Mouse (Mus musculus) right cerebral cortex, postnatal 36 days (tissue): Measurements from ENCODE around the gene Chrna10.

Experiments
- DNase-seq, 2 experiments: peaks; one replicate each; pipeline ENCODE4 v3.0.0; 2022; ENCODE audit warnings: low spot score in 2 of 2, mixed read lengths in 1 of 2

The Chrna10 gene

DNA sequence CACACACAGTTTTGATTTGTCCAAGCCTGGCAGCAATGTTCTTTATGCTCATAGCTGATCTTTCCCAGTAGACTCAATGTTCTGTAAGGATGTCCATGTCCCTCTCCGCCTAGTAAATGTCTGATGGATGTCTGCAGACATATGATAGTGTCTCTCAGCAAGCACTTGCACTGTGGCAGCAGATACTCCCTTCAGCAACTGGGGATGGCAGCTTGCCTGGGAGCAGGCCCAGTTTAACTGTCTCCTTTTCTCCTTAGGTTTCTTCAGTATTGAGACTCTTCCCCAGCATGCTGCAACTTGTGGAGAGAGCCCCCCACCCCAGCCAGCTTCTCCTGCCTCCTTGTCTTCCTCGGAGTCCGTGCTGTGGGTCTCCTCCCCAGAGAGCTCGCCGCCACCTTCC is 34.8 kb downstream of the Chrna10 start:
- DNase-seq, result no peak

DNA sequence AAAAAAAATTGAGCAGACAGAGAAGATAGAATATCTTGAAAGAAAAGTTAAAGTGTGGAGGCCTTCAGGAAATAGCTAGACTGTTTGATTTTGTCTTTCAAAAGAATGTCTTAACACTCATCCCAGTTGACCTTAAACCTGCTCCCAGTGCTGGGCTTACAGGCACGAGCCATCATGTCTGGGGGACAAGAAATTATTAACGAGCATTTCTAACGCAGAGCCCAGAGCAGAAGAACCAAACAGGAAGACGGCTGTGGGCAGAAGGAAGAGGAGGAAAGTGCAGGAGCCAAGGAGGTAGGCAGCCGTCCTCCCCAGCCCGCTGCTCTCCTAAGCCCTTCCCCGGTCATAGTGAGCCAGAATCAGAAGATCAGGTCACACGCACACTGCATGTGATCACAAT is 36.3 kb downstream of the Chrna10 start:
- no peak for DNase-seq

DNA sequence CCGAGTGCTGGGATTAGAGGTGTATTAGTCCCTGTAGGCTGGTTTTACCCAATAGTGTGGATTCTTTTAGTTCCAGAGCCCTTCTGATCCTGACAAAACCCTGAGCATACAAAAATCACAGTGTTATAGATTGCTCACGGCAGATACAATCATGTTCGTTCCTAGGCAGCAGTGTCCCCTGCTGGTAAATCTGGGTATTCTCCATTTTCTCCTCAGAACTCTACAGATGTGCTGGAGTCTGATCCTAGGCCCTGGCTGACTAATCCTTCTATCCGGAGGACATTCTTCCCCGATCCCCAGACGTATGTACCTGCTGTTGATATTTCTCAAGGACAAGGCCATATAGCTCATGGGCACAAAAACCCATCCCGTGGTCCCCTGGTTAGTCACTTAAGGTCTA is 38.1 kb downstream of the Chrna10 start:
- no peak for DNase-seq

DNA sequence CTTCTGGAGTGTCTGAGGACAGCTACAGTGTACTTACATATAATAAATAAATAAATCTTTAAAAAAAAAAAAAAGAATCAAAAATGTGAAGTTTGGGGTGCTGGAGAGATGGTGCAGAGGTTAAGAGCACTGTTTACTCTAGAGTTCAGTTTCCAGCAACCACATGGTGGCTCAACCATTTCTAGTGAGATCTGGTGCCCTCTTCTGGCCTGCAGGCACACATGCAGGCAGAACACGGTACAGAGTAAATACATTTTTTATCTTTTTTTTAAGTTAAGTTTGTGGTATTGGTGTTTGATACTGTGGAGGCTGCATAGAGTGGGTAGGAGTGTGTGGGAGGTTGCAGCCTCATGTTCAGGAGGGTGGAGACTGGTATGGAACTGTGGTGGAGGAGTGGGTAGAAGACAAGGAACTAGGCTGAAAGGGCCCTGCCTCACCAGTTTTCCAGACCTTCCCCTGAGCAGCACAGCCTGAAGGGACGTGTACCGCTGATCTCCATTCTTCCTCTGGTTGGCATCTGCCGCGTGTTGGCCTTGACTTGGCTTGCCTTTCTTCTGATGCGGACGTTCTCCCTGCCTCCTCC is 39.8 kb downstream of the Chrna10 start:
- DNase-seq, result no peak

DNA sequence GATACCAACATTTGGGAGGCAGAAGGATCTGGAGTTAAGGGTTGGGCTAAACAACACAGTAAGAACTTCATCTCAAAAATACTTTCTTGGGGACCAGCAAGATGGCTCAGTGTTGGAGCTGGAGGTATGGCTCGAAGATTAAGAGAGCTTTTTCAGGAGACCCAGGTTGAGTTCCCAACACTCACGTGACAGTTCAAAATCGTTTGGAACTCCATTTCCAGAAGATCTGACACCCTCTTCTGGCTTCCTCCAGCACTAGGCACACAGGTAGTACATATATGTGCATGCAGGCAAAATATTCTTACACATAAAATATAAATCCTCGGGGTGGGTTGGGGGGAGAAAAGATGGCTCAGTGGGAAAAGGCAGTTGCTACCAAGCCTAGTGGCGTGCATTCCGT is 50.3 kb downstream of the Chrna10 start:
- DNase-seq, result no peak

DNA sequence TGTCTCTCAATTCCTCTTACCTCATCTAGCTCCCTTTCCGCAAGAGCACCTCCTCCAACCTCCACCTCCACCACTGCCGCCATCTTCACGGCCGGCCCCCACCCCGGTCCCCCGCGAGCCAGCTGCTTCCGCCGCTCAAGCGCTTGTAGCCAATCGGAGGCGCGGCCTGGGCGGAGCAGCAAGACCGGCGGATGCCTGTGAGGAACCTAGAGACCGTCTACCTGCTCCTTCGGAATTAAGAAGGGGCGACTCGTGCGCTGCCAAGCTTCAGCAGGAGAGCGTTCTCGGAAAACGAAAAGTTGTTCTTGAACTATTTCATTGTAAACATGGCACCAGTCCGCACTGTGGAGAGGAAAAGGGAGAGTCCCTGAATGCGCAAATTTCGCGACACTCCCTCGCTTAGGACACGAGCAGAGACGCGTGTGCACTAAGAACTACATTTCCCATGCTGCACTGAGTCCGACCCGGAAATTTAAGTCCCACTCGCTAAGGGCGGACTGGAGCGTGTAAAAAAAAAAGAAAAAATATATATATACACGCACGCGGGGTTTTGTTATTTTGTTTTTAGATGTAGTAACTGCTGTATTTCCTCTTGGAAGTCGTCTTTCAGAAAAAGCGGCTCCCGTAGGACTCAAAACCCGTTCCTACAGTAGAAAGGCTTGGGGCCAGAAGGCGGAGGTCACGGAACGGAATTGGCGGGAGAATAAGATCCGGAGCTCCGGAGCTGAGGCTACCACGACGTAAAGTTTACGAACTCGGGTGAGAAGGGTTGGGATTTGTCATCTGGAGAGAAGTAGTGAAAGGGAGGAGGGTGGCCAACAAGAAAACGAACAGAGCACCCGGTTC is 51.4 kb downstream of the Chrna10 start, which contains the start of the genes Rnf121, Xndc1 and Xntrpc:
Gene Rnf121 (minus strand): TSS at position 424 of the 846 bp plus-strand sequence.
Gene Xndc1 (plus strand): TSS at position 466 of the 846 bp plus-strand sequence.
Gene Xntrpc (plus strand): TSS at position 668 of the 846 bp plus-strand sequence.
- DNase-seq, result peak; percentile 91 to 93

DNA sequence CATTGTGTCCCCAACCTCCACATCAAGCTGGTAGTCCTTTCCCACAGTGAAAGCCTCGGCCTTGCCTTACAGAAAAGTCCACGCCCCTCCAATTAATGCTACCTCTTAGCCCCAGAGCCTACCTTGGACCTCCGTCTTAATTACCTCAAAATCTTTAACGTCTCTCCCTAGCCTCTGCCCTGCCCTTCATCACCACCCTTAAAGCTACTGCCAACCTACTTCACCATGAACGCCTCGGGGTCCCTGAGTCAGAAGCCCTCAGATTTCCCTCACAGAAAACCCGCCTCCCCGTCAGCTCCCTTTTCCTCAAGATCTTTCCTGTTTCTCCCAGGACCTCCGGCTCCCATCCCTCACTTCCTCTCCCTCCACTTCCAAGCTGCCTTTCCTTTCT is 52.0 kb downstream of the Chrna10 start:
- peak in 1 of 2 experiments; percentile 10 for DNase-seq

DNA sequence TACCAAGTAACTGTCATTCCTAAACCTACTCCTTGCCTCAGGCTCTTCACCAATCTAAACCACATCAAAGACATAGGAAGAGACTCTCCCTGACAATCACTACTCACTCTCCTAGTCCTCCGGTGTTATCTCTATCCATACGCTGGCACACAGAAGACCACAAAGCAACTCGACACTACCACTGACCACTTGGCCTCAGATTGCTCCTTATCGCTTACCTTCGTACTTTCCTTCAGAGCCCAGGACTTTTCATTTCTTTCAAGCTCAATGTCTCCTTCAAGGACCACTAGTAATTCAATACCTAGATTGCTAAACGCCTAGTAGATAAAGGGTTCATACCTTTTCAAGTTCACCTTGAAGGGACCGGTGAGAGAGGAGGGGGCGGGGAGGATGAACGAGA is 52.7 kb downstream of the Chrna10 start:
- no peak for DNase-seq

DNA sequence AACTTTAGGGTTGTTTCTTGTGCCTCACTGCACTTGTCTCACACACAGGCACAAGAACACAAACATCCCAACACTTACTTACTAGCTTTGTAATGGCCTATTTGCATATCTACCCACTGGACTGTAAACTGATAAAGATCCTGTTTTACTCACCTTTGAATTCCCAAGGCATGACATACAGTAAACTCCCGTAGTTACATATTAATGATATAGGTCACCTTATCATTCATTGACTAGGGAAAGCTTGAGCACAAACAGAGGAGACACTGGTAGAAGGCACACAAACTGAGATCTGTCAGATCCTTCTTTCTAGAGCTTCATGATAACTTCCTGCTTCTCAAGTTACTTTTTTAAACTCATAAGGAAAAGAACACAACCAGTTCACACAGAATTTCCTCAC is 54.4 kb downstream of the Chrna10 start:
- no peak for DNase-seq

DNA sequence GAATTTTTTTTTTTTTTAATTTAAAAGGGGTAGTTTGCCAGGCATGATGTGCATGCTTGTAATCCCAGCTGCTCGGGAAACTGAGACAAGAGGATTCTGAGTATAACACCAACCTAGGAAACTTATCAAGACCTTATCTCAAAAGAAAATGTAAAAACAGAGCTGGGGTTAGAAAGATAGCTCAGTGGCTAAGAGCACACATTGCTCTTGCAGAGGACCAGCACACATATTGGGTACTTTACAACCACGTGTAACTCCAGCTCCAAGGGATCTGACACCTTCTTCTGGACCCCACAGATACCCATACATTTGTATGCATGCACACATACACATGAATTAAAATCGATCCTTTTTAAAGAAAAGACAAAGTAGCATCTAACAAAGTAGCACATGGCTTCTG is 55.3 kb downstream of the Chrna10 start:
- no peak for DNase-seq
